Comparison of ENCODE assay signal across 7 mouse cellular contexts in genomic region chr2:158668433-158669010, GRCm38 (mm10). TPM values are rescaled to one million over a fixed set of nuclear protein-coding genes. Genes with fewer than 3 reads are reported as not detected.
DNase-seq lines count a peak whose midpoint lies in the region; ATAC-seq and TF ChIP-seq lines count a peak whose summit lies in the region.

No protein-coding gene starts in this region.

- peak overlapping the region; percentile 44 for H3K27ac ChIP-seq in liver, adult 2 months (replicated peaks; ENCODE audit: insufficient read depth, low read depth, low read length)
- H3K27ac ChIP-seq in embryonic facial prominence, embryonic 12.5 days: no peak overlapping the region
- H3K27ac ChIP-seq in hindbrain, embryonic 16.5 days (ENCODE audit: low read depth, low read length): peak overlapping the region; percentile 76

- no peak for TF ChIP-seq CTCF in liver, adult 2 months (IDR thresholded peaks at IDR 0.05; ENCODE audit: low read depth, low read length)

- TF ChIP-seq POLR2A in liver, adult 2 months (IDR thresholded peaks at IDR 0.05; ENCODE audit: extremely low read depth, insufficient read depth, low read length): no peak

- 0 out of 2 replicates have a peak, but pooled peaks cover 2% of the 10 kb centered on the region for H3K4me1 ChIP-seq in liver, adult 2 months (ENCODE audit: control insufficient read depth, insufficient read depth, low read length)
- H3K4me1 ChIP-seq in embryonic facial prominence, embryonic 12.5 days: peaks cover 31% of the 10 kb centered on the region
- H3K4me1 ChIP-seq in hindbrain, embryonic 16.5 days (ENCODE audit: control insufficient read depth, insufficient read depth, low read depth, low read length): peaks cover 18% of the 10 kb centered on the region

- no peak for ATAC-seq in embryonic facial prominence, embryonic 12.5 days (ENCODE audit: insufficient number of reproducible peaks, insufficient read depth, low FRiP score, low TSS enrichment)
- no peak; the same call in 1 of the 2 replicates for ATAC-seq in hindbrain, embryonic 16.5 days
- ATAC-seq in monocyte, adult 5-6 weeks (replicated peaks; ENCODE audit: insufficient number of reproducible peaks, low FRiP score, low TSS enrichment, poor library complexity, severe bottlenecking): 0 out of 2 replicates have a peak, but pooled peaks have one; percentile 7
- ATAC-seq in erythroblast, adult 5-6 weeks (replicated peaks; ENCODE audit: low FRiP score, poor library complexity, severe bottlenecking): no peak
- no peak for ATAC-seq in granulocyte monocyte progenitor cell, adult 5-6 weeks (replicated peaks; ENCODE audit: poor library complexity, severe bottlenecking)

- 18% methylated on average over 23 of the region's 23 CpGs for WGBS in liver, adult 2 months
- WGBS in embryonic facial prominence, embryonic 12.5 days: 9% methylated on average over 23 of the region's 23 CpGs
- 11% methylated on average over 20 of the region's 23 CpGs for WGBS in hindbrain, embryonic 16.5 days

- H3K9ac ChIP-seq in liver, adult 2 months (ENCODE audit: low read depth, low read length): peak overlapping the region; percentile 77
- peak overlapping the region; percentile 53; the same call in 1 of the 2 replicates for H3K9ac ChIP-seq in embryonic facial prominence, embryonic 12.5 days
- peak overlapping the region; percentile 87 for H3K9ac ChIP-seq in hindbrain, embryonic 16.5 days (ENCODE audit: low read depth, low read length)

- peak overlapping the region; percentile 56 for H3K4me3 ChIP-seq in liver, adult 2 months (ENCODE audit: insufficient read depth, low read depth, low read length)
- H3K4me3 ChIP-seq in embryonic facial prominence, embryonic 12.5 days: peak overlapping the region; percentile 53
- H3K4me3 ChIP-seq in hindbrain, embryonic 16.5 days (ENCODE audit: low read length): peak overlapping the region; percentile 75

- no peaks in the 10 kb centered on the region for H3K9me3 ChIP-seq in embryonic facial prominence, embryonic 12.5 days
- no peaks in the 10 kb centered on the region for H3K9me3 ChIP-seq in hindbrain, embryonic 16.5 days (ENCODE audit: control insufficient read depth, low read length)

- DNase-seq in liver, adult 2 months (ENCODE audit: extremely low read depth, low read depth, low spot score): no peak
- DNase-seq in liver: no peak

- H3K27me3 ChIP-seq in liver, adult 2 months (ENCODE audit: control insufficient read depth, insufficient read depth, low read length): peaks cover 18% of the 10 kb centered on the region; the same call in 1 of the 2 replicates
- peaks cover 65% of the 10 kb centered on the region for H3K27me3 ChIP-seq in embryonic facial prominence, embryonic 12.5 days
- H3K27me3 ChIP-seq in hindbrain, embryonic 16.5 days (replicated peaks; ENCODE audit: control insufficient read depth, insufficient read depth, low read length): no peaks in the 10 kb centered on the region

- peak overlapping the region; percentile 99 for H3K4me2 ChIP-seq in embryonic facial prominence, embryonic 12.5 days (replicated peaks)
- peak overlapping the region; percentile 94 for H3K4me2 ChIP-seq in hindbrain, embryonic 16.5 days (ENCODE audit: low read length)

- H3K79me2 ChIP-seq in liver, adult 2 months (ENCODE audit: control insufficient read depth, insufficient read depth, low read length): no peaks in the 10 kb centered on the region

- H3K36me3 ChIP-seq in liver, adult 2 months (ENCODE audit: control insufficient read depth, insufficient read depth, low read length): no peaks in the 10 kb centered on the region
- H3K36me3 ChIP-seq in embryonic facial prominence, embryonic 12.5 days: no peaks in the 10 kb centered on the region
- no peaks in the 10 kb centered on the region for H3K36me3 ChIP-seq in hindbrain, embryonic 16.5 days (ENCODE audit: control insufficient read depth, insufficient read depth, low read length)

RNA-seq across cellular contexts. Expression of gene Ppp1r16b, which starts 3.3 kb away (rescaled TPM):
- 2.4 and 3.4 TPM in 2 replicates for total RNA-seq in liver, adult 2 months (2014; rRNA removed)
- 0.70 and 0.99 TPM in 2 replicates for polyA plus RNA-seq in liver, adult 2 months (2012; rRNA removed)
- polyA plus RNA-seq in embryonic facial prominence, embryonic 12.5 days (2016; fragmentation: Nextera tagmentation; extraction: Ambion mirVana): 2.5 and 2.9 TPM in 2 replicates
- 26.4 and 27.2 TPM in 2 replicates for polyA plus RNA-seq in hindbrain, embryonic 16.5 days (2015; fragmentation: Nextera tagmentation; extraction: Ambion mirVana)
- 16.0 to 28.4 TPM (median 16.3 TPM) in 3 replicates for total RNA-seq in monocyte, adult 5-6 weeks (2017)
- not detected in 2 replicates for total RNA-seq in erythroblast, adult 5-6 weeks (2015; ENCODE audit: low replicate concordance)
- total RNA-seq in erythroblast, adult 5-6 weeks (2017; ENCODE audit: low replicate concordance): 0.14 TPM in 1 of 2 replicates, not detected in the other
- total RNA-seq in granulocyte monocyte progenitor cell, adult 5-6 weeks (2014; fragmentation: Nextera tagmentation): 0.21 TPM in 1 of 2 replicates, not detected in the other
- 0.31 TPM in 1 of 2 replicates, not detected in the other for total RNA-seq in granulocyte monocyte progenitor cell, adult 5-6 weeks (2017)

RNA-seq across cellular contexts. Expression of gene Actr5, which starts 43.8 kb away (rescaled TPM):
- total RNA-seq in liver, adult 2 months (2014; rRNA removed): 6.3 and 6.9 TPM in 2 replicates
- 3.4 and 4.6 TPM in 2 replicates for polyA plus RNA-seq in liver, adult 2 months (2012; rRNA removed)
- polyA plus RNA-seq in embryonic facial prominence, embryonic 12.5 days (2016; fragmentation: Nextera tagmentation; extraction: Ambion mirVana): 20.9 and 23.1 TPM in 2 replicates
- 6.2 and 12.0 TPM in 2 replicates for polyA plus RNA-seq in hindbrain, embryonic 16.5 days (2015; fragmentation: Nextera tagmentation; extraction: Ambion mirVana)
- 22.5 to 30.7 TPM (median 30.6 TPM) in 3 replicates for total RNA-seq in monocyte, adult 5-6 weeks (2017)
- 3.1 and 6.5 TPM in 2 replicates for total RNA-seq in erythroblast, adult 5-6 weeks (2015; ENCODE audit: low replicate concordance)
- total RNA-seq in erythroblast, adult 5-6 weeks (2017; ENCODE audit: low replicate concordance): 4.0 and 7.4 TPM in 2 replicates
- 15.6 and 18.5 TPM in 2 replicates for total RNA-seq in granulocyte monocyte progenitor cell, adult 5-6 weeks (2014; fragmentation: Nextera tagmentation)
- total RNA-seq in granulocyte monocyte progenitor cell, adult 5-6 weeks (2017): 15.8 and 21.6 TPM in 2 replicates

RNA-seq across cellular contexts. Expression of gene Slc32a1, which starts 58.0 kb away (rescaled TPM):
- not detected in 2 replicates for total RNA-seq in liver, adult 2 months (2014; rRNA removed)
- polyA plus RNA-seq in liver, adult 2 months (2012; rRNA removed): not detected in 2 replicates
- polyA plus RNA-seq in embryonic facial prominence, embryonic 12.5 days (2016; fragmentation: Nextera tagmentation; extraction: Ambion mirVana): not detected in 2 replicates
- 10.4 and 15.0 TPM in 2 replicates for polyA plus RNA-seq in hindbrain, embryonic 16.5 days (2015; fragmentation: Nextera tagmentation; extraction: Ambion mirVana)
- not detected in 3 replicates for total RNA-seq in monocyte, adult 5-6 weeks (2017)
- not detected in 2 replicates for total RNA-seq in erythroblast, adult 5-6 weeks (2015; ENCODE audit: low replicate concordance)
- total RNA-seq in erythroblast, adult 5-6 weeks (2017; ENCODE audit: low replicate concordance): not detected in 2 replicates
- not detected in 2 replicates for total RNA-seq in granulocyte monocyte progenitor cell, adult 5-6 weeks (2014; fragmentation: Nextera tagmentation)
- total RNA-seq in granulocyte monocyte progenitor cell, adult 5-6 weeks (2017): not detected in 2 replicates
